Mouse (Mus musculus) CD4-positive helper T cell, adult 2 months (primary cell): ENCODE data around the gene Ube4a.

Experiments
- DNase-seq: peaks from one replicate; pipeline ENCODE4 v3.0.0-alpha.2; 2012; ENCODE audit warnings: low read depth, missing footprints, low spot score

The Ube4a gene

GRCm38 (mm10) chr9:44981676-44982075, 16.3 kb upstream of the Ube4a start, which contains the start of gene Cd3d:
Gene Cd3d (plus strand): TSS chr9:44981786.
- peak; percentile 73 for DNase-seq

GRCm38 (mm10) chr9:44981104-44981503, 15.7 kb upstream of the Ube4a start:
- DNase-seq, result peak; percentile 39

- DNase-seq, result peak; percentile 87
Observed at GRCm38 (mm10) chr9:44980242-44980641, 14.8 kb upstream of the Ube4a start, which contains the start of gene Cd3g. Gene Cd3g (minus strand): TSS chr9:44980431.

GRCm38 (mm10) chr9:44979806-44980205, 14.4 kb upstream of the Ube4a start:
- no peak for DNase-seq

GRCm38 (mm10) chr9:44977813-44978212, 12.4 kb upstream of the Ube4a start:
- no peak for DNase-seq

- peak; percentile 50 for DNase-seq
Observed at GRCm38 (mm10) chr9:44969450-44969849, 4.0 kb upstream of the Ube4a start.

GRCm38 (mm10) chr9:44967763-44968162, 2.4 kb upstream of the Ube4a start:
- peak; percentile 19 for DNase-seq

GRCm38 (mm10) chr9:44966815-44967242, 1.4 kb upstream of the Ube4a start:
- peak; percentile 87 for DNase-seq

GRCm38 (mm10) chr9:44965833-44966466, 550 bp upstream of the Ube4a start:
- DNase-seq, result no peak

- DNase-seq, result peak; percentile 79
Observed at GRCm38 (mm10) chr9:44954432-44954831, 11.0 kb downstream of the Ube4a start.

GRCm38 (mm10) chr9:44947836-44948235, 17.6 kb downstream of the Ube4a start:
- no peak for DNase-seq

- DNase-seq, result no peak
Observed at GRCm38 (mm10) chr9:44946185-44946695, 19.2 kb downstream of the Ube4a start.

GRCm38 (mm10) chr9:44942421-44942820, 23.0 kb downstream of the Ube4a start:
- no peak for DNase-seq

- DNase-seq, result no peak
Observed at GRCm38 (mm10) chr9:44941756-44942155, 23.6 kb downstream of the Ube4a start.

- DNase-seq, result no peak
Observed at GRCm38 (mm10) chr9:44921543-44921942, 43.9 kb downstream of the Ube4a start.

GRCm38 (mm10) chr9:44921123-44921468, 44.3 kb downstream of the Ube4a start:
- no peak for DNase-seq

- peak; percentile 90 for DNase-seq
Observed at GRCm38 (mm10) chr9:44920374-44921122, 44.9 kb downstream of the Ube4a start, which contains the start of gene Atp5l. Gene Atp5l (minus strand): TSS chr9:44920742.

GRCm38 (mm10) chr9:44919606-44920005, 45.8 kb downstream of the Ube4a start:
- no peak for DNase-seq

- DNase-seq, result peak; percentile 81
Observed at GRCm38 (mm10) chr9:44916196-44916595, 49.2 kb downstream of the Ube4a start.

GRCm38 (mm10) chr9:44914706-44915105, 50.7 kb downstream of the Ube4a start:
- no peak for DNase-seq

- no peak for DNase-seq
Observed at GRCm38 (mm10) chr9:44911365-44911764, 54.0 kb downstream of the Ube4a start.

- DNase-seq, result no peak
Observed at GRCm38 (mm10) chr9:44905620-44906019, 59.8 kb downstream of the Ube4a start.

- no peak for DNase-seq
Observed at GRCm38 (mm10) chr9:44904964-44905363, 60.4 kb downstream of the Ube4a start.
